Mouse (Mus musculus): ENCODE measurements around the gene Slc16a6. TPM values are rescaled to one million over a fixed set of nuclear protein-coding genes. Genes with fewer than 3 reads are reported as not detected.
"Not testable (repeated sequence)": the region's sequence is repeated elsewhere in the genome, so short reads cannot be mapped to it uniquely, and the experiment has no call there.

Slc16a6 gene
- polyA plus RNA-seq, 1 experiment, result 7.2 TPM

DNA sequence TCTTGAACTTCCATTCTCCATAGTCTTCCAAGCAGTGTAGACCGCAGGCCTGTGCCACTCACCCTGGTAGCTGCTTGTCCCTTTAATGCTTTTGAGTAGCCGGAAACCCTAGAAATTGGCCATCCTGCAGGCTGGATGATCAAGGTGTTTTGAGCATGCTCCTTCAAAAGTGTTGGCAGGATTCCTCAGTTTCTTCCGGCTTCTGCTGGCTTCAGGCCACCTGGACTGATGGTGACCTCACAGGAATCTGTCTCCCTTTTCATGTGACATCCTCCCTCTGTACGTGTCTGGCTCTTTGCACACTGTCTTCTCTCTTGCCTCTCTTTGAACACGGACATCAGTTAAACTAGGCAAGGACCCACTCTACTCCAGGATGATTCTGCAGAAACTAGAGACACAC, 26.8 kb upstream of the Slc16a6 start:
- no peak overlapping the region for H3K27ac ChIP-seq (ENCODE audit: insufficient read depth, low read length)
- peaks cover 2% of the 10 kb centered on the region; the same call in 1 of the 2 replicates for H3K4me1 ChIP-seq (ENCODE audit: control insufficient read depth, insufficient read depth, low read length)
- TF ChIP-seq POLR2A (IDR thresholded peaks at IDR 0.05; ENCODE audit: extremely low read depth, insufficient read depth, low read length) (no peak), CTCF (IDR thresholded peaks at IDR 0.05; ENCODE audit: extremely low read depth, insufficient read depth, low read length) (no peak)
- H3K4me3 ChIP-seq (ENCODE audit: insufficient read depth, low read length), result no peak overlapping the region

DNA sequence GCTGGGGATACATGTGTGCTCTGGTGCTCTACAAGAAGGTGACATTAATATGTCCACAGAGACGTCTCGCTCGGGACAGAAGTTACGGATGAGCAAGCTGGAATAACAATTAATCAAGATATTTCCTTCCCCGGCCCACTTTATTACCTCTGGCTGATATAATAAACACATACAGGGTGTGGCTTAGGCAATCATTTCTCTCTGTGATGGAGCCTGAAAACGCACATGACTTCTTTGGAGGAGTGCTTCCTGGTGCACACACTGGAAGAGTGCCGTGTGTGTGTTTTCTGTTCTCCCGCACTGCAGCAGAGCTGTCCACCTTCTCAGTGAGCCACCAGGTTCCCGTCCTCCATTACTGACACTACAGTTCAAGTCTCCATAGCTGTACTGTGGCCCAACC, 24.6 kb upstream of the Slc16a6 start:
- no peak overlapping the region for H3K4me3 ChIP-seq (ENCODE audit: insufficient read depth, low read length)
- TF ChIP-seq POLR2A (IDR thresholded peaks at IDR 0.05; ENCODE audit: extremely low read depth, insufficient read depth, low read length), result no peak
- no peak for TF ChIP-seq CTCF (IDR thresholded peaks at IDR 0.05; ENCODE audit: extremely low read depth, insufficient read depth, low read length)
- H3K27ac ChIP-seq (ENCODE audit: insufficient read depth, low read length), result no peak overlapping the region
- H3K4me1 ChIP-seq (ENCODE audit: control insufficient read depth, insufficient read depth, low read length), result peaks cover 2% of the 10 kb centered on the region; the same call in 1 of the 2 replicates

DNA sequence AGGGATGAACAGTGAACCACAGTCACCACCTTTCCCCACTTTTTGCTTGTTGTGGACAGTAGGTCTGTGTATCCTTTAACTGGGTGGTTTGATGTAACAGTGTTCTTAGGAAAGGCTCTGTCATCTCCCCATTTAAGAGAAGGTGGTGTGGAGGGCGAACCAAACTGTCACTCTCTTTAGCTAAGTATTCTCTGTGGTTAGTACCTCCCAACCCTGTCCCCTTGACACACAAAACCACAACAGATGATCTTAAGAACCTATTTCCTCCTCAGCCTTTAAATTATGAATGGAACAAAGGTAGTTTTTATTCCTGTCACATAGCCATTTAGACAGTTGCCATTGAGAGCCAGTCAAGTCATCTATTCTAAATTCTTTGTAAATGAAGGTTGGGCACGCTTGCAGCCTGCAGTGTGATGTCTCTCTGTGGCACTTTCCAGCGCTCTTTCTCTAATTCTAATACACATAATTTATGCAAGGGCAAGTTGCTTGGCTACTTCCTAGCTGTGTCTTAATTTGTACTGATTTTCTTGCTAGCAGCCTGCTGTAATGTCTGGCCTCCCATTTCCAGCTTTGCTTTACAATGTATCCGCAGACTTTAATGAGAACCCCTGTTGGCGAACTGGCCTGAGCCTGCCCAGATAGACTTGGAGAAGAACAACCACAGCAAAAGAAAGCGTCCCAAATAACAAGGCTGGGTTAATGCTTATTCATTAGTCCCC, 23.8 kb upstream of the Slc16a6 start:
- H3K27ac ChIP-seq (ENCODE audit: insufficient read depth, low read length), result no peak overlapping the region
- TF ChIP-seq CTCF (IDR thresholded peaks at IDR 0.05; ENCODE audit: extremely low read depth, insufficient read depth, low read length), result no peak
- TF ChIP-seq POLR2A (IDR thresholded peaks at IDR 0.05; ENCODE audit: extremely low read depth, insufficient read depth, low read length), result no peak
- no peak overlapping the region for H3K4me3 ChIP-seq (ENCODE audit: insufficient read depth, low read length)
- peaks cover 2% of the 10 kb centered on the region; the same call in 1 of the 2 replicates for H3K4me1 ChIP-seq (ENCODE audit: control insufficient read depth, insufficient read depth, low read length)

DNA sequence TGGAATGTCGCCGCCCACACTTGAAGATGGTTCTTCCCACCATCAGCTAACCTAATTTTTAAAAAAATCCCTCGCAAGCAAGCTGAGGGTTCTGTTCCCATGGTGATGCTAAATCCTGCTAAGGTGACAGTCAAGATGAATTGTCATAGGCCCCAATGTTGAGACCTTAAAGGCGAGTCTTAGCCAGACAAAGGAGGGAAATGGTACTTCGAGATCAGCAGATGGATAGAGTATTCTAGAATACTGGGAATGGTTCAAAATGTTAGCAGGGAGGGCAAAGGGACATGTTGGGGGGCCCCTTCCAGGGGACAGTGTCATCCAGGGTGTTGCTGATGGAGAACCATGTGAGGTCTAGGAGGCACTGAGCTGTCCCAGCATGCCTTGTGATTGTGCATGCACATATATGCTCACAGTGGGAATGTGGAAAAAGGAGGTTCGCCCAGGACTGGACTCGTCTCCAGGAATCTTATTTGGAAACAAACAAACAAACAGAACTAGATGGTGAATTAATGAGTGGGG, 23.1 kb upstream of the Slc16a6 start:
- no peak for TF ChIP-seq POLR2A (IDR thresholded peaks at IDR 0.05; ENCODE audit: extremely low read depth, insufficient read depth, low read length)
- TF ChIP-seq CTCF (IDR thresholded peaks at IDR 0.05; ENCODE audit: extremely low read depth, insufficient read depth, low read length), result no peak
- Histone ChIP-seq H3K4me1 (ENCODE audit: control insufficient read depth, insufficient read depth, low read length) (peaks cover 2% of the 10 kb centered on the region; the same call in 1 of the 2 replicates), H3K4me3 (ENCODE audit: insufficient read depth, low read length) (no peak overlapping the region), H3K27ac (ENCODE audit: insufficient read depth, low read length) (no peak overlapping the region)

DNA sequence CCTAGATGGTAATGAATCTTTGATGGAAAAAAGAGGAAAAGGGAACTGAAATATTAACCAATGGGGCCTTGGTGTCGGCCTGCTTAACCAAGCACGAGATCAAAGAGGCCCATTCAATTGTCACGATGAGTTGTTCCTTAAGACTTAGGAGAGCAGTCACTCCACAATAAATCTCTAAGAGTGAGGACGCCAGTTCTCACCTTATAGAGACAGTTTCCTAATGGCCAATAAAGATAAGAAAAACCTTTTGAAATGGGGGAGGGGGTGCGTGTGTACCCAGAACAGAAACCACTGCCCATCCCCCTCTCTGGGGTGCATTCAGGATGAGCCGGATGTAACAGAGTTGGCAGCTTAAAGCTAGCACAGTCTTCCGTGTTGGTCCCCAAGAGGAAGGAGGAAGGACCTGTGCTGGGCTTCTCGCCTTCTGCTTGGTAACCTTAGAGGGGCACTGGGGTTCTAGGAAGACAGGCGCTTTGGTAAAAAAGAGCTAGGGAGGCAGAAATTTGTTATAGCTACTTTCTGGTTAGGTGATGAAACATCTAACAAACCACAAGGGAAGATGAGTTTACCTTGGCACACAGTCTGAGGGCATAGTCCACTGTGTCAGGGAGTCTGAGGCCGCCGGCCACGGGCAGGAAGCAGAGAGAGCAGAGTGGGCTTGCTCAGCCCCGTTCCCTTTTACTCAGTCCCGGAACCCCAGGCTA, 22.5 kb upstream of the Slc16a6 start:
- no peak for TF ChIP-seq POLR2A (IDR thresholded peaks at IDR 0.05; ENCODE audit: extremely low read depth, insufficient read depth, low read length)
- TF ChIP-seq CTCF (IDR thresholded peaks at IDR 0.05; ENCODE audit: extremely low read depth, insufficient read depth, low read length), result no peak
- Histone ChIP-seq H3K4me3 (ENCODE audit: insufficient read depth, low read length) (no peak overlapping the region), H3K27ac (ENCODE audit: insufficient read depth, low read length) (no peak overlapping the region)

DNA sequence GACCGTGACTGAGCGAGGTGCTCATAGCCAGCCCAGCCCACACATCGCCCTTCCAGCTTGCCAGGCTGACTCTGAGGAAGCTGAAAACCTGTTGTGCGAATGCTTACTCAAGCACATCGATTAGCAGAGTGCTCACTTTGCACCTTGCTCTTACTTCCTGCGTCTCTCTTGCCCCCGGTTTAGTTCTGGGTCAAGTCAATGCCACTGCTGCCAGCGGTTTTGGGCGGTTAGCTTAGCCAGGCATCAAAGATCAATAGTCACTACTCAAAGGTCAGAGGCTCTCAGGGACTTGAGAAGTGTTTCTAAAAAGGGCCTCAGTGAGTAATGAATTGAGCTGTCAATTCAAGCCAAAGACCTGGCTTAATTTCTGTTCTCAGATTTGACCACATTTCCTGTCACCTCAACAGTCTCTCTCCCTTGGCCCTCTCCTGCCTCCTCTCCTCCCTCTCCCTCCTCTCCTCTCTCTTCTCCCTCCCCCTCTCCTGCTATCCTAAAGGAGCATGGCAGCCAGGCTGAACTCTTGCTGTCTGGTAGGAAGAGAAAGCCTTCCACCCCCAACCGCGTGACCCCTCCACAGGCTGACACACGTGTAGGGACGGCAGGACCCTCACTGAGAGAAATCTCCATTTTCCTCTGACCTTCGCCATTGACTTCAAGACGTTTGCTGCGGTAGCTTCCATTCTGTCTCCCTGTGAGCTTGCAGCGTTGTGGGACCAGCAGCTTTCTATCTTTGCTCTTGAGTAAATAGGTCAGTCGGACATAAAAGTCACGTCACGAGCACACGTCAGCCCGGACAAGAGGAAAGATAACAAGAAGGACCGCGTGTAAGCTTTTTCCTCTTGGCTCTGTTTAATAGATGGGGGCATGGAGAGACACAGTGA, 21.7 kb upstream of the Slc16a6 start:
- Histone ChIP-seq H3K4me1 (ENCODE audit: control insufficient read depth, insufficient read depth, low read length) (peaks cover 2% of the 10 kb centered on the region; the same call in 1 of the 2 replicates), H3K4me3 (ENCODE audit: insufficient read depth, low read length) (no peak overlapping the region), H3K27ac (ENCODE audit: insufficient read depth, low read length) (no peak overlapping the region)
- TF ChIP-seq CTCF (IDR thresholded peaks at IDR 0.05; ENCODE audit: extremely low read depth, insufficient read depth, low read length) (no peak), POLR2A (IDR thresholded peaks at IDR 0.05; ENCODE audit: extremely low read depth, insufficient read depth, low read length) (no peak)

More for the DNA sequence above, 22.5 kb upstream of the Slc16a6 start:
- H3K4me1 ChIP-seq (ENCODE audit: control insufficient read depth, insufficient read depth, low read length), result peaks cover 2% of the 10 kb centered on the region; the same call in 1 of the 2 replicates

DNA sequence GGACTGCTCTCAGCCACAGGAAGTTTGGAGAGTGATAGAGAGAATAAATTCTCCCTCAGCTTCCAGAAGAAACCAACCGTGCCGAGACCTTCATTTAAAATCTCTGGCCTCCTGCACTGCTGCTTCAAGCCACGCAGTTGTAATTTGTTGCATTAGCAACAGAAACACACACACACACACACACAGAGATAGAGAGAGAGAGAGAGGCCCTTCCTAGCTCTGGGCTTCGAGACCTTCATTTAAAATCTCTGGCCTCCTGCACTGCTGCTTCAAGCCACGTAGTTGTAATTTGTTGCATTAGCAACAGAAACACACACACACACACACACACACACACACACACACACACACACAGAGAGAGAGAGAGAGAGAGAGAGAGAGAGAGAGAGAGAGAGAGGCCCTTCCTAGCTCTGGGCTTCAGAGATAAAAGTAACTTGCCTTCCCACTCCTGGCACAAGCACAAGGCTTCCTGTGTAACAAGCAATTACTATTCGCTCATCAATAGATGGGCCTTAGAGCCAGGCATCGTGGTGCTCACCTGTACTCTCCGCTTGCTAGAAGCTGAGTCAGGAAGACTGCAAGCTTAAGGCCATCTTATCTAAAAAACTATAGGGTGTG, 19.6 kb upstream of the Slc16a6 start:
- H3K4me3 ChIP-seq (ENCODE audit: insufficient read depth, low read length); H3K4me1 ChIP-seq (ENCODE audit: control insufficient read depth, insufficient read depth, low read length); H3K27ac ChIP-seq (ENCODE audit: insufficient read depth, low read length): not testable (repeated sequence)

DNA sequence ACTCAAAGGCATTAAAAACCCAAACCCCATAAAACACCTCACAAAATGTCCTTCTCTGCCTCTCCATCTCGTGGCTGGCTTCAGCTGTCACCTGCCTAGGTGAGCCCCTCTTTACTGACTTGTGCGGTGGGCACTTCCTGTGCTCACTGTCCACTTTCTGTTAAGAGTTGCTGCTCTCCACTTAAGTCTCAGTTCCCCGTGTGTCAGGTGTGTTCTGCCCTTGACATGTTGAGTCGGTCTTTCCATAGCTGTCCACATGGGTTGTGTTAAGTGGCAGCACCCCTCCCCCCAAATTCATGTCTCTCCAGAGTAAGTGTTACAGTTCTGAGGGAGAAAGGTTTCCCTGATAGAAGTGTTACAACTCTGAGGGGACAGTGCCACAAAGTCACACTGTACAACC, 18.4 kb upstream of the Slc16a6 start:
- TF ChIP-seq POLR2A (IDR thresholded peaks at IDR 0.05; ENCODE audit: extremely low read depth, insufficient read depth, low read length) (no peak), CTCF (IDR thresholded peaks at IDR 0.05; ENCODE audit: extremely low read depth, insufficient read depth, low read length) (no peak)
- peaks cover 2% of the 10 kb centered on the region; the same call in 1 of the 2 replicates for H3K4me1 ChIP-seq (ENCODE audit: control insufficient read depth, insufficient read depth, low read length)

DNA sequence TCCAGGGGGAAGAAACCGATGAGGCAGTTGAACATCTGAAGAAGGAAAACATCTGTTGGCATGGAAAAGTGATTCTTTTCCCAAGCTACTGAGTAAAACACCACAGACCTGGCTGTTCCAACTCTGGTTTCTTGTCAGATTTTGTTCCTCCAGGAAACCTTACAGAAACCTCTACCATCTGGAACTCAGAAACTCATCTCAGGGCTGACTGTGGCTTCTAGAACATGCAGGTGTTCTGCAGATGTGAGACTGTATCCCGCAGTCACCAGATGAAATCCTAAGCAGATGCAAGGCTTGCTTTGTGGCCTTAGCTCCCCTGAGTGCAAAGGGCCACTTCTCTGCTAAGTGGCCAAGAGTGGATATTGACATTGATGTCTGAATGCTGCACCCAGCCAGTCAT, 16.4 kb upstream of the Slc16a6 start:
- no peak overlapping the region for H3K27ac ChIP-seq (ENCODE audit: insufficient read depth, low read length)
- no peak overlapping the region for H3K4me3 ChIP-seq (ENCODE audit: insufficient read depth, low read length)
- no peaks in the 10 kb centered on the region for H3K4me1 ChIP-seq (ENCODE audit: control insufficient read depth, insufficient read depth, low read length)
- no peak for TF ChIP-seq CTCF (IDR thresholded peaks at IDR 0.05; ENCODE audit: extremely low read depth, insufficient read depth, low read length)
- TF ChIP-seq POLR2A (IDR thresholded peaks at IDR 0.05; ENCODE audit: extremely low read depth, insufficient read depth, low read length), result no peak

More for the DNA sequence above, 18.4 kb upstream of the Slc16a6 start:
- H3K27ac ChIP-seq (ENCODE audit: insufficient read depth, low read length), result no peak overlapping the region
- H3K4me3 ChIP-seq (ENCODE audit: insufficient read depth, low read length), result no peak overlapping the region

All from cortical plate, adult 2 months (tissue).